Mouse (Mus musculus) bone marrow, adult 2 months (tissue): ENCODE results near the gene Srbd1. TPM values are rescaled to one million over a fixed set of nuclear protein-coding genes. Genes with fewer than 3 reads are reported as not detected.

Experiments used
- H3K27ac ChIP-seq: fragments of 200-500 bp; 2 replicates; pipeline ENCODE4 v1.5.1; 2012; ENCODE audit warnings: low read depth, mild to moderate bottlenecking, control low read depth, inconsistent platforms, low read length; ENCODE audit not compliant: control insufficient read depth, poor library complexity, insufficient read depth
- H3K4me1 ChIP-seq: fragments of 200-500 bp; 2 replicates; pipeline ENCODE4 v1.6.1; 2011; ENCODE audit warnings: low read length; ENCODE audit not compliant: control insufficient read depth, insufficient read depth
- H3K4me3 ChIP-seq: fragments of 200-500 bp; replicated peaks from 2 replicates; pipeline ENCODE3; 2011; ENCODE audit warnings: mild to moderate bottlenecking, low read depth, low read length, control low read depth; ENCODE audit not compliant: control insufficient read depth
- CTCF ChIP-seq: fragments of 200-500 bp; IDR thresholded peaks from 2 replicates; pipeline ENCODE4 v1.5.1; 2011; ENCODE audit warnings: low read length, control low read depth; ENCODE audit not compliant: control insufficient read depth, insufficient read depth
- POLR2A ChIP-seq: fragments of 200-500 bp; IDR thresholded peaks from 2 replicates; pipeline ENCODE4 v1.6.1; 2011; ENCODE audit warnings: low read depth, mild to moderate bottlenecking, control low read depth, low read length, borderline replicate concordance; ENCODE audit not compliant: control insufficient read depth
- WGBS: fragments of 180-500 bp; shearing (Covaris S2); methylation state at CpG from one replicate; pipeline ENCODE4 v1.1.7; 2018; 5-methylcytosine and 5-hydroxymethylcytosine counted together
- polyA plus RNA-seq: library from polyadenylated mRNA; stranded (reverse); fragments of >200 nt; gene quantifications from 2 replicates; pipeline ENCODE4 v1.2.4, GENCODE M21; 2011; ENCODE audit warnings: low replicate concordance; ENCODE audit not compliant: missing spikeins, insufficient read depth, insufficient read length

Srbd1 gene
- polyA plus RNA-seq, 1 experiment, result 11.7 TPM

DNA sequence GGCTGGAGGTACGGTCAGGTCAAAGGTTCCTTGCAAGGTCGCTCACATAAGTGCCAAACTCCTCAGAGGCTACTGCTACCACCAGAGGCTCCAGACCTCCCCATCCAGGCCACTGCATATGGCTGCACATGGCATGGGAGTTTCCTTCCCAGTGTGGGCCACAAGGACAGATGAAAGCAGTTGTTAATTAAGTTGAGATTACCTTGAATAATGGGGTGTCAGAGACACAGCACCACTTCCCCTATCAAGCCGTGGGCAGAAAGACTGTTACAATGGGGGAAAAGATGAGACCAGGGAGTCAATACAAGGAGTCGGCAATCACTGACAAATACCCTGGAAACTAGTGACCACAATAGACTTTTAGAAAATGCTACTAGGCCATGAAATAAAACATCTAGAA lies 122.6 kb downstream of the Srbd1 start:
- H3K4me3 ChIP-seq, result no peak overlapping the region
- WGBS, result 54% methylated on average over 4 of the region's 4 CpGs
- H3K4me1 ChIP-seq, result no peaks in the 10 kb centered on the region
- peak overlapping the region; percentile 73 for H3K27ac ChIP-seq
- no peak for TF ChIP-seq CTCF

DNA sequence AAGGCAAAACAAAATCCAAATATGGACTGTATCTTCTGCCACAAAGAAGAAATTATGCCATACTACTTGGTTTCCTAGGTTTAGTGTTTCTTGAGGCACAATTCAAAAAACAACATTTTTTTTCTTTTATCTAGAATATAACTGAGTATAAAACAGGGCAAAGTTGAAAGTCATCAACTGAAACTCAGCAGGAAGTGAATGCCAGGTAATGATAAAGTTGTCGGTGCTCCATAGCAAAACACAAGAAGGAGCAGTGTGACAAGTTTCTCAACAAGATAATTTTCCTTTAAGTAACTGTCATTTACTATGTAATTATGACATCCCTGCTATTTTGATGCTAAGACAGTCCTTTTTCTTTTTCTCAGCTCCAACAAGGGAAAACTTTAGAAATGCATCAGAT lies 123.2 kb downstream of the Srbd1 start:
- H3K4me3 ChIP-seq, result no peak overlapping the region
- no peaks in the 10 kb centered on the region for H3K4me1 ChIP-seq
- TF ChIP-seq POLR2A, result no peak
- TF ChIP-seq CTCF, result no peak
- 24% methylated on average over 1 of the region's 1 CpGs for WGBS
- no peak overlapping the region for H3K27ac ChIP-seq

DNA sequence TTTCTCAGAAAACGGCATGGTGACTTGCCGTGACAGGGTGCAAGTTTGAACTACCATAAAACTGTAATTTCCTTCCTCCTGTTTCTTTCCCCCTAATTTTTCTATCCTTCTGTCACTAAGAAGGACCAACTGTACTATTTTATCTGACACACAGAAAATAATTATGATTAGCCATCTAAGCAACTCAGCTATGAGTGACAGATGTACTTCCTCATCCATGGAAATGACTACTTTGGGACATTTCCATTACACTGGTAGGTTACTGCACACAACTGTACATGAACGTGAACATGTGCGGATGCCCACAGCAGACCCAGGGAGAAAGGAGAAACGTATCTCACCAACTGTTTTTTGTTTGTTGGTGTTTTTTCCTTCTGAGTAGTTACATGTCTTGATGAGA lies 123.7 kb downstream of the Srbd1 start:
- Histone ChIP-seq H3K27ac (no peak overlapping the region), H3K4me1 (no peaks in the 10 kb centered on the region), H3K4me3 (no peak overlapping the region)
- 45% methylated on average over 5 of the region's 5 CpGs for WGBS
- TF ChIP-seq POLR2A, result no peak
- TF ChIP-seq CTCF, result no peak

DNA sequence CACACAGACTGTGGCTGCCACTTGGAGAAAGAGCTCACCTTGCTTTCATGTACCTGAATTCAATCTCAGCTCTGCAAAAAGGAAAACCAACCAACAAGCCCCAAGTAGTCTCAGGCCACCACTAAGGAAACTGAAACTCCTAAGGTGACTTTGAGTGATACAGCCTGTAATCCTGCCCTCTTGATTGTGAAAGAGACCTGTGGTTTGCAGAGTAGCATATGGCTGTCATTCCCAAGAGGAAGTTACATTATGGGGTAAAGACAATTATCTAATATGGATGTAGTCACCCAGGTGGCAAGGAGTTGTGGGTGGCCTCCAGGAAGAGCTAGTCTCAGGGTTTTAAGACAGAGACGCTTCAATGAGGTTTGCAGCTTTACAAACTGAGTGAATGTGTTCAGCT lies 125.2 kb downstream of the Srbd1 start:
- Histone ChIP-seq H3K27ac (no peak overlapping the region), H3K4me3 (no peak overlapping the region), H3K4me1 (no peaks in the 10 kb centered on the region)
- no peak for TF ChIP-seq POLR2A
- TF ChIP-seq CTCF, result no peak
- WGBS, result 29% methylated on average over 1 of the region's 1 CpGs

DNA sequence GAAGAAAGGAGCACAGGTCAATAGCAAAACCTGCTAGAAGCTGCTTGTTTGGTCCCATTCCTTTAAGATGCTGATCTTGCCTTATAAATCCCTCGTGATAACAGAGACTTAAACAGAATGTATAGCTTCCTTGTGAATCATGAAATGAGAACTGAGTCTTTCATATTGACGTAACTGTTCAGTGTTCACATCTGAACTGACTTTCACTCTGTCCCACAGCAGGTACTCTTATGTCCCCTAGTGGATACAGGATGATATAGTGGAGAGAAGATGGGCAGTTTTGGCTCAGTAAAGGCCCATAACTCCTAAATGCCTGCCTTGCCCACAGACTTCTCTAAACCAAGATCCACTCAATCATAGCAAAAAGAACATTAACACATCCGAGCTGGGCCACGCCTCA lies 130.7 kb downstream of the Srbd1 start:
- Histone ChIP-seq H3K4me1 (no peaks in the 10 kb centered on the region; the same call in 1 of the 2 replicates), H3K27ac (no peak overlapping the region), H3K4me3 (no peak overlapping the region)
- WGBS, result 71% methylated on average over 4 of the region's 4 CpGs
- TF ChIP-seq POLR2A (no peak), CTCF (no peak)

DNA sequence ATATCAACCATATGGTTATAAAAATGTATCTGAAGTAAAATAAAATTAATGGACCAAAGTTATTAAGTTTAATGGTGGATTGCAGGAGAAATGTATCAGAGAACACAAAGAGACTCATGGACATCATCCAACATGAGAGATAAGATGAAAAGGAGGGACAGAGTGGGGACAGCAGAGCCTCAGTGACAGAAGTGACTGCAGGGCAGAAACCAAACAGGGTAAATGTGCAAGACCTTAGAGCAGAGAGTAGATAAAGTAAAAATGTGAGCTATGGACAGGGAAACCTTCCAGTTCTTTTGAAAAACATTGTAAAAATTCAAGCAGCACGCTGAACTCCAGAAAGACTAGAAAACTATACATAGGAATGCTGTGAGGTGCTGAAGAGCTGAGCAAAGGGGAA lies 132.4 kb downstream of the Srbd1 start:
- Histone ChIP-seq H3K4me3 (no peak overlapping the region), H3K27ac (no peak overlapping the region), H3K4me1 (no peaks in the 10 kb centered on the region; the same call in 1 of the 2 replicates)
- 81% methylated on average over 1 of the region's 1 CpGs for WGBS
- TF ChIP-seq POLR2A (no peak), CTCF (no peak)

DNA sequence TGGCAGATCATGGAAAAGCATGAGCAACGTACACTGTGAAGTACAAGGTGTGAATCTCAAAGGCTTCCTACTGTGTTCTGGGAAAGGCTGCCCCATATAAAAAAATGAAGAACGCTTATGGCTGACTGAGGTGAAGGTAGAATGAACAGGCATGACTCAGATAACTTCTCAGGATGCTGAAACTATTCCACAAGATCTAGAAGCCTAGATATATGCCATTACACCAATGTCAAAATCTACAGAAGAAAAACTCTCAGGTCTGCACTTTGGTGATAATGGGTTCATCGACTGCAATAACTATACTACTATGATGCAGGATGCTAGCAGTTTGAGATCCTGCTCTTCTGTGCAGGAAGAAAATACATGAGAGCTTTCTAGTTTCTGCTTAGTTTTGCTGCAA lies 133.1 kb downstream of the Srbd1 start:
- H3K4me1 ChIP-seq, result no peaks in the 10 kb centered on the region; the same call in 1 of the 2 replicates
- TF ChIP-seq CTCF, result no peak
- TF ChIP-seq POLR2A, result no peak
- H3K4me3 ChIP-seq, result no peak overlapping the region
- no peak overlapping the region for H3K27ac ChIP-seq
- WGBS, result 69% methylated on average over 3 of the region's 3 CpGs

DNA sequence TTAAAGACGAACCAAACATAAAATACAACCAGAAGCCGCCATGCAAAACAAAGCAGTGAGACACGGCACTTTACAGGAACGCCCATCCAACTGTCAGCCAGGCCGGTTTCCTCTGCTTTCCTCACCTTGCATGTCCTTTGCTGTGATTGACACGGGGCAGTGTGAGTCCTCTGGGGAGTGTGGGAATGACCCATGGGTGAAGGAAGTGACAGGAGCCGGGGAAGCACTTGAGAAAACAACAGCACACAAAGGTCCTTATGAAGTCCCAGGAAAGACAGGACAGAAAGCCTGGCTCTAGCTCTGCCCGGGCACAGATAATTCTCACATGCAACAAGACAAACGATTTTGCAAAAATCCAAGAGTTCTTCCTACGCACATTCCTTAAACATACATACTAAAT lies 136.6 kb downstream of the Srbd1 start:
- no peak for TF ChIP-seq CTCF
- no peak for TF ChIP-seq POLR2A
- 92% methylated on average over 10 of the region's 10 CpGs for WGBS

DNA sequence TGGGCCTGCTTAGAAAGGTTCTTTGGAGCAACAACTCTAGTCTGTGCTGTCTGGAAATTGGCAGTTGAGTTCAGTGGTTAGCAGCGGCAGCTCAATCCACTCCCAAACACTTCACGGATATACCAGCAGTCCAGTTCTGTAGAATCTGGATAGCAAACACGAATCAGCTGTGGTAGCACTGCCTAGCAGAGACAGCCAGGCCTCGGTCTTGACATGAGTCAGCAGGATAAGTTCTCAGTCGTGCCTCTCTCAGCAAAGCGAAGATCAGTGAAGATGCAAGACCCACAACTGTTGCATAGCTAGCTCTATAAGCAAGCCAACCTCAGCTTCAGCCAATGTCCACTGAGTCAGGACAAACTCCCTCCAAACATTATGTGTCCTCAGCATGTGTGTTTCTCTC lies 142.9 kb downstream of the Srbd1 start:
- WGBS, result 72% methylated on average over 6 of the region's 6 CpGs
- no peak for TF ChIP-seq POLR2A
- no peak for TF ChIP-seq CTCF
- H3K27ac ChIP-seq, result no peak overlapping the region

More for the DNA sequence above, 136.6 kb downstream of the Srbd1 start:
- no peak overlapping the region for H3K4me3 ChIP-seq
- H3K27ac ChIP-seq, result no peak overlapping the region
- H3K4me1 ChIP-seq, result no peaks in the 10 kb centered on the region; the same call in 1 of the 2 replicates

More for the DNA sequence above, 142.9 kb downstream of the Srbd1 start:
- Histone ChIP-seq H3K4me3 (no peak overlapping the region), H3K4me1 (no peaks in the 10 kb centered on the region; the same call in 1 of the 2 replicates)
